Mouse (Mus musculus) gastrocnemius, postnatal 25 days (tissue): ENCODE measurements around the gene Haus2. TPM values are rescaled to one million over a fixed set of nuclear protein-coding genes. Genes with fewer than 3 reads are reported as not detected.

Source experiments
- DNase-seq: peaks from one replicate; pipeline ENCODE4 v3.0.0; 2022
- total RNA-seq, 2 experiments: library from RNA; stranded (reverse); gene quantifications; 1 replicate in 1 of 2; 2 replicates in 1 of 2; pipeline ENCODE4 v1.2.3; 2021

Gene Haus2
- total RNA-seq, 2 experiments from 2014 or later = 6.4 to 6.5 TPM

DNA sequence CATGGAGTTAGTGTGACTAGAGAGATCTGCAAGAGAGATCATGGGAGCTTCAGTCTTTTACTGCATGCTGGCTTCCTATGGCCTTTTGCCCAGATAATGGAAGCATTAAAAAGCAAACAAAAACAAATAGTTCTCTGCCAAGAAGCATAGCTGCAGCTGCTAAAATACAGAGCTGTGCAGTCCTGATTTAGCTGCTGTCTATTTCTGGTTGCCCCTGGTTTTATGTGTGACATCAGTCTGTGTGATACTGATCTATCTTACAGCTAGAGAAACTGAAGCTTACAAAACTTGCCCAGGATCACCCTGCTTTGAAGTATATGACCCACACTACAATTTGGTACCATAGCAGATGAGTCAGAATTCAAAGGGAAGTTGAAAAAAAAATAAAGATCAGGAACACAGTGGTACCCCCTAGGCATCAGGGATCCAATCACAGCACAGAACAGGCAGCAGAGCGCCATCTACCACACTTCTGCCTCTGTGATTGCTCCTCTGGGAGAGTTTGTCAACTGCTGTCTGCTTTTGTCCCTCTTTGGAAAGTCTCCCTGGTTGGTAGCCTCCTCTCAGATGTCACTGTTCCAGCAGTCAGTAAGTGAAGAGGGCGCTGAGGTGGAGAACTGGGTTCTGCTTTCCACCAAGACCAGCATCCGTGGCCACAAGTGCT is 54.4 kb downstream of the Haus2 start:
- DNase-seq = no peak

DNA sequence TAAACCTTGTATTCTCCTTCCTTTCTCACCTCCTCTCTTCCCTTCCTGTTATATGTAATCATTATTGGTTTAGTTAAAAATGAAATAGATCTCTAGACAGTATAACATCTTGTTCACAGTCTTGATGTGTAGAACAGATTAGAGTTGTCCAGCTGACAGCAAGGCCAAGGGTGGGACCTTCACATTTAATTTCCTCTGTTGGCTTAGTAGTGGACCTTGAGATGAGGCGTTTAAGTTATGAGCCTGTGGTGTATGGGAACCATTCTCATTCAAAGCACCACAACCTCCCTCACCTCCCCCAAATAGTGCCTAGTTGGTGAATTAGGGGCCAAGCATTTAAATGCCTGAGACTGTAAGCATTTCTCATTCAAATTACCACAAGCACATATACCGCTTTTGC is 58.3 kb downstream of the Haus2 start:
- no peak for DNase-seq

DNA sequence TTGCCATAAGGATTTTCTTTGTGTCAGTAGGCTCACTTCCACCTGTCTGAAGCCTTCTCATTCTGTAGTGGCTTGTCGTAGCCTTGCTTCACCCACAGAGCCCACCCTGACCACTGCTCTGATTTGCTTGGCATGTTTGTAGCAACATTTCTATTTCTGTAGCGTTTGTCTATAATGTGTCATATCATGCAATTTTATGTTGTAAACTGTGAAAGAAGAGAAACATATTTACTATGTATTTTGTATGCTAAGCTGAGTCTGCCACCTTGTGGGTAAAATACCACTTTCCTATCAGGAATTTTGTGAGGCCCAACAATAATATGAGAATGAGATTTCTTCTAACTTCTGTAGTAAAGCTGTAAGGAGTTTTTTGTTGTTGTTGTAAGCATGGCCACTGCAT is 61.1 kb downstream of the Haus2 start:
- no peak for DNase-seq

Other genes with a start within 250 kb of the Haus2 start
- gene Ganc, start 205.5 kb upstream of the Haus2 start, total RNA-seq = 10 to 100 TPM; 30.7 to 31.5 TPM
- gene Tmem87a, start 205.3 kb upstream of the Haus2 start, total RNA-seq = 10 to 100 TPM; 27.9 to 34.9 TPM
- gene Capn3, start 153.4 kb upstream of the Haus2 start, total RNA-seq = 100 to 1,000 TPM; 106 to 129 TPM
- gene Zfp106, start 45.5 kb upstream of the Haus2 start, total RNA-seq = 100 to 1,000 TPM; 511 to 553 TPM
- 10 to 100 TPM; 45.3 to 47.1 TPM for gene Snap23, start 41.7 kb upstream of the Haus2 start, total RNA-seq
- 10 to 100 TPM; 10.7 to 11.3 TPM for gene Lrrc57, start 137 bp downstream of the Haus2 start, total RNA-seq
- 1 to 10 TPM; 3.8 to 4.9 TPM for gene Stard9, start 19.7 kb downstream of the Haus2 start, total RNA-seq
- 1 to 10 TPM; 4.5 to 5.6 TPM for gene Cdan1, start 240.7 kb downstream of the Haus2 start, total RNA-seq
- 1 to 10 TPM; 7.4 to 7.7 TPM for gene Ttbk2, start 241.2 kb downstream of the Haus2 start, total RNA-seq